Mouse (Mus musculus): Measurements from ENCODE around the gene Rps5. TPM values are rescaled to one million over a fixed set of nuclear protein-coding genes. Genes with fewer than 3 reads are reported as not detected.

The Rps5 gene
- 1,332 TPM for polyA plus RNA-seq (2017; shearing (Covaris generic))

GRCm38 (mm10) chr7:12921705-12922465 is at the start of gene Rps5:
Rps5 (plus strand) TSS chr7:12922290.

GRCm38 (mm10) chr7:12880911-12881660 is 41.0 kb upstream of the Rps5 start, which contains the start of gene Zfp128:
Zfp128 (plus strand) TSS chr7:12881177.

GRCm38 (mm10) chr7:12897655-12898410 is 24.3 kb upstream of the Rps5 start, which contains the start of gene Zscan22:
Zscan22 (plus strand) TSS chr7:12897815.

GRCm38 (mm10) chr7:12927191-12927680 is 5.1 kb downstream of the Rps5 start, which contains the start of gene Rnf225:
Rnf225 (plus strand) TSS chr7:12927416.

GRCm38 (mm10) chr7:12965678-12966091 is 43.6 kb downstream of the Rps5 start, which contains the start of gene Zfp324:
Zfp324 (plus strand) TSS chr7:12965838.

Other genes with a start within 250 kb of the Rps5 start
- not detected for gene Vmn2r55, start 237.3 kb upstream of the Rps5 start, polyA plus RNA-seq (2017; shearing (Covaris generic))
- not detected for gene Vmn2r56, start 187.3 kb upstream of the Rps5 start, polyA plus RNA-seq (2017; shearing (Covaris generic))
- 1.7 TPM for gene Zscan18, start 118.7 kb upstream of the Rps5 start, polyA plus RNA-seq (2017; shearing (Covaris generic))
- gene Zfp329, start 103.4 kb upstream of the Rps5 start, polyA plus RNA-seq (2017; shearing (Covaris generic)), result 21.4 TPM
- 95.0 TPM for gene Zfp110, start 87.5 kb upstream of the Rps5 start, polyA plus RNA-seq (2017; shearing (Covaris generic))
- gene Zfp128, start 41.1 kb upstream of the Rps5 start, polyA plus RNA-seq (2017; shearing (Covaris generic)), result 3.8 TPM
- gene Zscan22, start 24.5 kb upstream of the Rps5 start, polyA plus RNA-seq (2017; shearing (Covaris generic)), result 14.7 TPM
- gene Rnf225, start 5.1 kb downstream of the Rps5 start, polyA plus RNA-seq (2017; shearing (Covaris generic)), result not detected
- 6.6 TPM for gene Zfp324, start 43.5 kb downstream of the Rps5 start, polyA plus RNA-seq (2017; shearing (Covaris generic))
- gene Zfp446, start 55.6 kb downstream of the Rps5 start, polyA plus RNA-seq (2017; shearing (Covaris generic)), result 10.2 TPM
- 0.16 TPM for gene Slc27a5, start 75.9 kb downstream of the Rps5 start, polyA plus RNA-seq (2017; shearing (Covaris generic))
- gene Trim28, start 76.8 kb downstream of the Rps5 start, polyA plus RNA-seq (2017; shearing (Covaris generic)), result 38.1 TPM
- 3.6 TPM for gene Zbtb45, start 87.7 kb downstream of the Rps5 start, polyA plus RNA-seq (2017; shearing (Covaris generic))
- 310 TPM for gene Chmp2a, start 112.5 kb downstream of the Rps5 start, polyA plus RNA-seq (2017; shearing (Covaris generic))
- 7.8 TPM for gene Ube2m, start 116.0 kb downstream of the Rps5 start, polyA plus RNA-seq (2017; shearing (Covaris generic))
- 0.45 TPM for gene Mzf1, start 132.5 kb downstream of the Rps5 start, polyA plus RNA-seq (2017; shearing (Covaris generic))
- gene Vmn1r85, start 172.9 kb downstream of the Rps5 start, polyA plus RNA-seq (2017; shearing (Covaris generic)), result not detected
- 0.04 TPM for gene Vmn1r86, start 197.6 kb downstream of the Rps5 start, polyA plus RNA-seq (2017; shearing (Covaris generic))
- not detected for gene Vmn1r87, start 217.9 kb downstream of the Rps5 start, polyA plus RNA-seq (2017; shearing (Covaris generic))
- 0.04 TPM for gene Vmn1r88, start 237.3 kb downstream of the Rps5 start, polyA plus RNA-seq (2017; shearing (Covaris generic))

All from CD4-positive, CD25-positive, alpha-beta regulatory T cell, adult 9 weeks (primary cell).